Mouse (Mus musculus): ENCODE measurements around the gene Galnt18. TPM values are rescaled to one million over a fixed set of nuclear protein-coding genes. Genes with fewer than 3 reads are reported as not detected.
A peak's percentile ranks its signal among the peaks of the same experiment; 100 is the strongest.

Galnt18 gene
- polyA plus RNA-seq (2016; fragmentation: Nextera tagmentation; extraction: Ambion mirVana) = 7.5 and 8.0 TPM in 2 replicates

- Histone ChIP-seq H3K9ac (peak within 1 kb of the TSS; percentile 29), H3K27me3 (peaks cover 24% of the 10 kb centered on the region), H3K27ac (peak within 1 kb of the TSS; percentile 17; the same call in 1 of the 2 replicates), H3K4me3 (peak within 1 kb of the TSS; percentile 47), H3K4me1 (peaks cover 15% of the 10 kb centered on the region), H3K4me2 (replicated peaks) (peak within 1 kb of the TSS; percentile 76), H3K9me3 (replicated peaks) (no peaks in the 10 kb centered on the region), H3K36me3 (no peaks in the 10 kb centered on the region)
- peak; percentile 99 for ATAC-seq (ENCODE audit: low FRiP score)
- WGBS = under 1% methylated on average over 50 of the region's 52 CpGs
Observed at GRCm38 (mm10) chr7:111779504-111780242, at the start of gene Galnt18. Galnt18 (minus strand) TSS chr7:111779977.

- Histone ChIP-seq H3K27me3 (no peaks in the 10 kb centered on the region), H3K4me1 (no peaks in the 10 kb centered on the region), H3K36me3 (no peaks in the 10 kb centered on the region), H3K9ac (no peak overlapping the region), H3K27ac (no peak overlapping the region), H3K4me2 (replicated peaks) (no peak overlapping the region), H3K9me3 (replicated peaks) (no peaks in the 10 kb centered on the region), H3K4me3 (no peak overlapping the region)
- no peak for ATAC-seq (ENCODE audit: low FRiP score)
- 85% methylated on average over 1 of the region's 1 CpGs for WGBS
Observed at GRCm38 (mm10) chr7:111827337-111827736, 47.6 kb upstream of the Galnt18 start.

- H3K9ac ChIP-seq = no peak overlapping the region
- WGBS = 71% methylated on average over 1 of the region's 1 CpGs
- no peaks in the 10 kb centered on the region for H3K9me3 ChIP-seq (replicated peaks)
- no peak overlapping the region for H3K4me2 ChIP-seq (replicated peaks)
- H3K4me1 ChIP-seq = no peaks in the 10 kb centered on the region
- no peaks in the 10 kb centered on the region for H3K36me3 ChIP-seq
- no peak for ATAC-seq (ENCODE audit: low FRiP score)
- H3K27ac ChIP-seq = no peak overlapping the region
- no peaks in the 10 kb centered on the region for H3K27me3 ChIP-seq
- no peak overlapping the region for H3K4me3 ChIP-seq
Observed at GRCm38 (mm10) chr7:111813093-111813492, 33.3 kb upstream of the Galnt18 start.

- Histone ChIP-seq H3K9ac (no peak overlapping the region), H3K4me2 (replicated peaks) (no peak overlapping the region), H3K4me3 (no peak overlapping the region), H3K4me1 (no peaks in the 10 kb centered on the region), H3K27ac (no peak overlapping the region), H3K27me3 (no peaks in the 10 kb centered on the region), H3K36me3 (no peaks in the 10 kb centered on the region), H3K9me3 (replicated peaks) (no peaks in the 10 kb centered on the region)
- ATAC-seq (ENCODE audit: low FRiP score) = no peak
- 74% methylated on average over 2 of the region's 2 CpGs for WGBS
Observed at GRCm38 (mm10) chr7:111811036-111811435, 31.3 kb upstream of the Galnt18 start.

- Histone ChIP-seq H3K4me2 (replicated peaks) (no peak overlapping the region), H3K27ac (no peak overlapping the region), H3K36me3 (no peaks in the 10 kb centered on the region), H3K27me3 (no peaks in the 10 kb centered on the region), H3K9ac (no peak overlapping the region), H3K9me3 (replicated peaks) (no peaks in the 10 kb centered on the region), H3K4me1 (no peaks in the 10 kb centered on the region), H3K4me3 (no peak overlapping the region)
- WGBS = 76% methylated on average over 3 of the region's 3 CpGs
- ATAC-seq (ENCODE audit: low FRiP score) = no peak
Observed at GRCm38 (mm10) chr7:111809796-111810195, 30.0 kb upstream of the Galnt18 start.

- Histone ChIP-seq H3K27ac (no peak overlapping the region), H3K9me3 (replicated peaks) (no peaks in the 10 kb centered on the region), H3K4me1 (no peaks in the 10 kb centered on the region), H3K27me3 (no peaks in the 10 kb centered on the region), H3K4me2 (replicated peaks) (no peak overlapping the region), H3K9ac (no peak overlapping the region), H3K36me3 (no peaks in the 10 kb centered on the region), H3K4me3 (no peak overlapping the region)
- no peak for ATAC-seq (ENCODE audit: low FRiP score)
- WGBS = 100% methylated on average over 1 of the region's 1 CpGs
Observed at GRCm38 (mm10) chr7:111806083-111806482, 26.3 kb upstream of the Galnt18 start.

- H3K36me3 ChIP-seq = no peaks in the 10 kb centered on the region
- WGBS = 94% methylated on average over 4 of the region's 4 CpGs
Observed at GRCm38 (mm10) chr7:111804646-111805045, 24.9 kb upstream of the Galnt18 start.

GRCm38 (mm10) chr7:111800785-111801184, 21.0 kb upstream of the Galnt18 start:
- no peaks in the 10 kb centered on the region for H3K4me1 ChIP-seq
- no peak overlapping the region for H3K27ac ChIP-seq
- no peak overlapping the region for H3K9ac ChIP-seq
- H3K9me3 ChIP-seq (replicated peaks) = no peaks in the 10 kb centered on the region
- ATAC-seq (ENCODE audit: low FRiP score) = no peak
- no peaks in the 10 kb centered on the region for H3K27me3 ChIP-seq
- no peak overlapping the region for H3K4me2 ChIP-seq (replicated peaks)
- H3K36me3 ChIP-seq = no peaks in the 10 kb centered on the region
- H3K4me3 ChIP-seq = no peak overlapping the region
- WGBS = 76% methylated on average over 5 of the region's 5 CpGs

More at GRCm38 (mm10) chr7:111804646-111805045, 24.9 kb upstream of the Galnt18 start:
- H3K27me3 ChIP-seq = no peaks in the 10 kb centered on the region
- no peaks in the 10 kb centered on the region for H3K4me1 ChIP-seq
- no peak overlapping the region for H3K27ac ChIP-seq
- H3K4me2 ChIP-seq (replicated peaks) = no peak overlapping the region
- H3K9ac ChIP-seq = no peak overlapping the region
- no peaks in the 10 kb centered on the region for H3K9me3 ChIP-seq (replicated peaks)
- ATAC-seq (ENCODE audit: low FRiP score) = no peak
- no peak overlapping the region for H3K4me3 ChIP-seq

GRCm38 (mm10) chr7:111800120-111800519, 20.3 kb upstream of the Galnt18 start:
- Histone ChIP-seq H3K27ac (no peak overlapping the region), H3K4me2 (replicated peaks) (no peak overlapping the region), H3K4me1 (no peaks in the 10 kb centered on the region), H3K9me3 (replicated peaks) (no peaks in the 10 kb centered on the region), H3K9ac (no peak overlapping the region), H3K27me3 (peaks cover 3% of the 10 kb centered on the region; the same call in 1 of the 2 replicates), H3K36me3 (no peaks in the 10 kb centered on the region), H3K4me3 (no peak overlapping the region)
- ATAC-seq (ENCODE audit: low FRiP score) = no peak
- 89% methylated on average over 5 of the region's 5 CpGs for WGBS

GRCm38 (mm10) chr7:111799021-111799420, 19.2 kb upstream of the Galnt18 start:
- Histone ChIP-seq H3K9ac (no peak overlapping the region), H3K27ac (no peak overlapping the region), H3K4me1 (no peaks in the 10 kb centered on the region), H3K9me3 (replicated peaks) (no peaks in the 10 kb centered on the region), H3K4me3 (no peak overlapping the region), H3K36me3 (no peaks in the 10 kb centered on the region), H3K4me2 (replicated peaks) (no peak overlapping the region), H3K27me3 (peaks cover 3% of the 10 kb centered on the region; the same call in 1 of the 2 replicates)
- WGBS = 88% methylated on average over 5 of the region's 5 CpGs
- no peak for ATAC-seq (ENCODE audit: low FRiP score)

- WGBS = 86% methylated on average over 13 of the region's 13 CpGs
- H3K4me2 ChIP-seq (replicated peaks) = no peak overlapping the region
- H3K36me3 ChIP-seq = no peaks in the 10 kb centered on the region
- H3K27me3 ChIP-seq = peaks cover 3% of the 10 kb centered on the region; the same call in 1 of the 2 replicates
- H3K9ac ChIP-seq = no peak overlapping the region
- no peaks in the 10 kb centered on the region for H3K4me1 ChIP-seq
- H3K27ac ChIP-seq = no peak overlapping the region
- no peak for ATAC-seq (ENCODE audit: low FRiP score)
- H3K9me3 ChIP-seq (replicated peaks) = no peaks in the 10 kb centered on the region
- no peak overlapping the region for H3K4me3 ChIP-seq
Observed at GRCm38 (mm10) chr7:111797337-111798010, 17.7 kb upstream of the Galnt18 start.

GRCm38 (mm10) chr7:111795059-111795458, 15.3 kb upstream of the Galnt18 start:
- Histone ChIP-seq H3K36me3 (no peaks in the 10 kb centered on the region), H3K27me3 (peaks cover 3% of the 10 kb centered on the region; the same call in 1 of the 2 replicates), H3K9me3 (replicated peaks) (no peaks in the 10 kb centered on the region), H3K4me1 (peaks cover 3% of the 10 kb centered on the region), H3K4me3 (no peak overlapping the region), H3K27ac (no peak overlapping the region), H3K9ac (no peak overlapping the region), H3K4me2 (replicated peaks) (no peak overlapping the region)
- no peak for ATAC-seq (ENCODE audit: low FRiP score)
